Mouse (Mus musculus): ENCODE measurements around the gene Snn. TPM values are rescaled to one million over a fixed set of nuclear protein-coding genes. Genes with fewer than 3 reads are reported as not detected.

The Snn gene
- total and polyA plus RNA-seq, 3 experiments, result 9.1 to 16.5 (median 9.7) TPM

GRCm38 (mm10) chr16:11084181-11084580, 23.4 kb downstream of the Snn start:
- DNase-seq, result no peak

- DNase-seq, result no peak
Measured at GRCm38 (mm10) chr16:11086299-11086698, 25.6 kb downstream of the Snn start.

GRCm38 (mm10) chr16:11086856-11087588, 26.3 kb downstream of the Snn start:
- DNase-seq, result no peak

- DNase-seq, result no peak
Measured at GRCm38 (mm10) chr16:11090836-11091570, 30.3 kb downstream of the Snn start.

GRCm38 (mm10) chr16:11092061-11092460, 31.3 kb downstream of the Snn start:
- no peak for DNase-seq

GRCm38 (mm10) chr16:11092523-11092922, 31.8 kb downstream of the Snn start:
- no peak for DNase-seq

GRCm38 (mm10) chr16:11093717-11094386, 33.1 kb downstream of the Snn start:
- no peak for DNase-seq

- DNase-seq, result no peak
Measured at GRCm38 (mm10) chr16:11097301-11097700, 36.6 kb downstream of the Snn start.

- DNase-seq, result no peak
Measured at GRCm38 (mm10) chr16:11104905-11105304, 44.2 kb downstream of the Snn start.

GRCm38 (mm10) chr16:11109198-11109740, 48.5 kb downstream of the Snn start:
- DNase-seq, result no peak

- no peak for DNase-seq
Measured at GRCm38 (mm10) chr16:11122625-11123024, 61.9 kb downstream of the Snn start.

- no peak for DNase-seq
Measured at GRCm38 (mm10) chr16:11124110-11124509, 63.4 kb downstream of the Snn start.

Other genes starting within 250 kb of the Snn start
- gene Gm11172, start 248.0 kb upstream of the Snn start, total RNA-seq (2021), result not detected
- gene Gm11172, start 248.0 kb upstream of the Snn start, polyA plus RNA-seq (2012; rRNA removed), result not detected in 2 replicates
- under 1 TPM; 0.38 to 0.46 TPM for gene Rmi2, start 225.9 kb upstream of the Snn start, total RNA-seq (2021)
- gene Rmi2, start 225.9 kb upstream of the Snn start, polyA plus RNA-seq (2012; rRNA removed), result 0.77 and 1.3 TPM in 2 replicates
- 10 to 100 TPM; 50.4 to 65.2 TPM for gene Litaf, start 5.2 kb downstream of the Snn start, total RNA-seq (2021)
- gene Litaf, start 5.2 kb downstream of the Snn start, polyA plus RNA-seq (2012; rRNA removed), result 221 and 284 TPM in 2 replicates
- 10 to 100 TPM; 33.2 to 72.4 TPM for gene Txndc11, start 73.7 kb downstream of the Snn start, total RNA-seq (2021)
- gene Txndc11, start 73.7 kb downstream of the Snn start, polyA plus RNA-seq (2012; rRNA removed), result 25.9 and 38.3 TPM in 2 replicates
- gene Zc3h7a, start 115.4 kb downstream of the Snn start, total RNA-seq (2021), result 10 to 100 TPM; 46.7 to 79.2 TPM
- 12.3 and 15.0 TPM in 2 replicates for gene Zc3h7a, start 115.4 kb downstream of the Snn start, polyA plus RNA-seq (2012; rRNA removed)
- gene Rsl1d1, start 142.4 kb downstream of the Snn start, total RNA-seq (2021), result 10 to 100 TPM; 65.7 to 82.2 TPM
- gene Rsl1d1, start 142.4 kb downstream of the Snn start, polyA plus RNA-seq (2012; rRNA removed), result 1.3 TPM in 2 replicates
- gene Gspt1, start 193.4 kb downstream of the Snn start, total RNA-seq (2021), result 100 to 1,000 TPM; 120 to 193 TPM
- gene Gspt1, start 193.4 kb downstream of the Snn start, polyA plus RNA-seq (2012; rRNA removed), result 61.8 and 118 TPM in 2 replicates